Mouse (Mus musculus) 3T3-L1 (cell line): ENCODE results near the gene Gabpb2.

ENCODE experiments used
- DNase-seq: peaks from one replicate; pipeline ENCODE4 v3.0.0-alpha.2; 2015; ENCODE audit warnings: low read depth, low spot score

Gabpb2 gene

GRCm38 (mm10) chr3:95194721-95195135, 23.0 kb downstream of the Gabpb2 start:
- peak; percentile 94 for DNase-seq

GRCm38 (mm10) chr3:95186888-95187287, 30.8 kb downstream of the Gabpb2 start:
- no peak for DNase-seq

- DNase-seq, result no peak
Observed at GRCm38 (mm10) chr3:95186100-95186499, 31.6 kb downstream of the Gabpb2 start.

- no peak for DNase-seq
Observed at GRCm38 (mm10) chr3:95184796-95185577, 32.7 kb downstream of the Gabpb2 start.

GRCm38 (mm10) chr3:95181841-95182240, 35.9 kb downstream of the Gabpb2 start:
- DNase-seq, result no peak

GRCm38 (mm10) chr3:95179890-95180289, 37.8 kb downstream of the Gabpb2 start:
- DNase-seq, result no peak

- DNase-seq, result no peak
Observed at GRCm38 (mm10) chr3:95178948-95179347, 38.8 kb downstream of the Gabpb2 start.

- DNase-seq, result peak; percentile 63
Observed at GRCm38 (mm10) chr3:95177583-95177982, 40.1 kb downstream of the Gabpb2 start.

- DNase-seq, result no peak
Observed at GRCm38 (mm10) chr3:95176500-95176899, 41.2 kb downstream of the Gabpb2 start.

GRCm38 (mm10) chr3:95174011-95174592, 43.6 kb downstream of the Gabpb2 start:
- no peak for DNase-seq

GRCm38 (mm10) chr3:95173256-95173949, 44.3 kb downstream of the Gabpb2 start:
- DNase-seq, result no peak

- no peak for DNase-seq
Observed at GRCm38 (mm10) chr3:95172526-95173255, 45.0 kb downstream of the Gabpb2 start.

- DNase-seq, result no peak
Observed at GRCm38 (mm10) chr3:95171105-95171504, 46.6 kb downstream of the Gabpb2 start.

GRCm38 (mm10) chr3:95169996-95170395, 47.7 kb downstream of the Gabpb2 start:
- DNase-seq, result no peak

- DNase-seq, result no peak
Observed at GRCm38 (mm10) chr3:95164840-95165239, 52.9 kb downstream of the Gabpb2 start.

GRCm38 (mm10) chr3:95164256-95164550, 53.5 kb downstream of the Gabpb2 start:
- DNase-seq, result no peak

GRCm38 (mm10) chr3:95163419-95164255, 54.1 kb downstream of the Gabpb2 start:
- DNase-seq, result no peak

- no peak for DNase-seq
Observed at GRCm38 (mm10) chr3:95162345-95162628, 55.4 kb downstream of the Gabpb2 start.

- DNase-seq, result no peak
Observed at GRCm38 (mm10) chr3:95161618-95162344, 55.9 kb downstream of the Gabpb2 start.

- DNase-seq, result no peak
Observed at GRCm38 (mm10) chr3:95161041-95161551, 56.6 kb downstream of the Gabpb2 start.
